Mouse (Mus musculus) cerebellum, adult 18-20 months (tissue): ENCODE measurements around the gene Slc8a1.

Experiments
- DNase-seq, 2 experiments: peaks; one replicate each; pipeline ENCODE4 v3.0.0; 2021

Slc8a1 gene

GRCm38 (mm10) chr17:81335526-81335925 is 402.7 kb downstream of the Slc8a1 start:
- no peak for DNase-seq
